Mouse (Mus musculus) lung, embryonic 14.5 days (tissue): Measurements from ENCODE around the gene Gm36028. TPM values are rescaled to one million over a fixed set of nuclear protein-coding genes. Genes with fewer than 3 reads are reported as not detected.

ENCODE experiments used
- ATAC-seq: fragments of 200-750 bp; cut with Nextera tagmentation; 2 replicates; pipeline ENCODE4 v1.8.0; 2017; ENCODE audit warnings: mild to moderate bottlenecking, moderate TSS enrichment, moderate library complexity; ENCODE audit not compliant: insufficient read depth
- DNase-seq: peaks from one replicate; pipeline ENCODE4 v3.0.0-alpha.2; 2015
- H3K27ac ChIP-seq: fragments of 300-500 bp; sonication (generic); 2 replicates; pipeline ENCODE4 v1.5.1; 2014; ENCODE audit warnings: low read depth, mild to moderate bottlenecking, moderate library complexity
- H3K27me3 ChIP-seq: fragments of 300-500 bp; sonication (generic); 2 replicates; pipeline ENCODE4 v1.6.1; 2014; ENCODE audit warnings: low read length, control low read depth; ENCODE audit not compliant: insufficient read depth
- H3K36me3 ChIP-seq: fragments of 300-500 bp; sonication (generic); 2 replicates; pipeline ENCODE4 v1.6.1; 2014; ENCODE audit warnings: control low read depth; ENCODE audit not compliant: insufficient read depth
- H3K4me1 ChIP-seq: fragments of 300-500 bp; sonication (generic); 2 replicates; pipeline ENCODE4 v1.6.1; 2014; ENCODE audit warnings: antibody characterized with exemption, control low read depth; ENCODE audit not compliant: insufficient read depth
- H3K4me2 ChIP-seq: fragments of 300-500 bp; sonication (generic); 2 replicates; pipeline ENCODE4 v1.6.1; 2014; ENCODE audit warnings: mild to moderate bottlenecking
- H3K4me3 ChIP-seq: fragments of 300-500 bp; sonication (generic); 2 replicates; pipeline ENCODE4 v1.5.1; 2014; ENCODE audit warnings: low read depth, low read length
- H3K9ac ChIP-seq: fragments of 300-500 bp; sonication (generic); 2 replicates; pipeline ENCODE4 v1.6.1; 2014
- H3K9me3 ChIP-seq: fragments of 300-500 bp; sonication (generic); 2 replicates; pipeline ENCODE4 v1.6.1; 2016; ENCODE audit warnings: low read depth, low read length, control low read depth
- CTCF ChIP-seq: IDR thresholded peaks from 2 replicates; pipeline ENCODE4 v1.5.1; 2016; ENCODE audit warnings: antibody characterized with exemption, low read depth
- WGBS: fragments of 180-500 bp; shearing (Covaris S2); extraction: QIAGEN DNeasy Blood & Tissue Kit; methylation state at CpG from one replicate; pipeline ENCODE4 v1.1.7; 2014; 5-methylcytosine and 5-hydroxymethylcytosine counted together
- polyA plus RNA-seq: library from polyadenylated mRNA; unstranded; fragments of >200 nt; fragmentation: Nextera tagmentation; extraction: Ambion mirVana; gene quantifications from 2 replicates; pipeline ENCODE4 v1.2.1, GENCODE M21; 2014

Gene Gm36028
- polyA plus RNA-seq, 1 experiment from 2014 or later, result 0.38 TPM

GRCm38 (mm10) chr16:37869470-37870231, 8.7 kb upstream of the Gm36028 start:
- Histone ChIP-seq H3K4me1 (peaks cover 18% of the 10 kb centered on the region), H3K27ac (peak overlapping the region; percentile 99), H3K36me3 (no peaks in the 10 kb centered on the region), H3K9ac (peak overlapping the region; percentile 98), H3K4me2 (peak overlapping the region; percentile 78), H3K9me3 (no peaks in the 10 kb centered on the region), H3K27me3 (no peaks in the 10 kb centered on the region), H3K4me3 (peak overlapping the region; percentile 98)
- no peak for ATAC-seq
- no peak for DNase-seq
- TF ChIP-seq CTCF, result no peak
- 9% methylated on average over 4 of the region's 4 CpGs for WGBS

DNA sequence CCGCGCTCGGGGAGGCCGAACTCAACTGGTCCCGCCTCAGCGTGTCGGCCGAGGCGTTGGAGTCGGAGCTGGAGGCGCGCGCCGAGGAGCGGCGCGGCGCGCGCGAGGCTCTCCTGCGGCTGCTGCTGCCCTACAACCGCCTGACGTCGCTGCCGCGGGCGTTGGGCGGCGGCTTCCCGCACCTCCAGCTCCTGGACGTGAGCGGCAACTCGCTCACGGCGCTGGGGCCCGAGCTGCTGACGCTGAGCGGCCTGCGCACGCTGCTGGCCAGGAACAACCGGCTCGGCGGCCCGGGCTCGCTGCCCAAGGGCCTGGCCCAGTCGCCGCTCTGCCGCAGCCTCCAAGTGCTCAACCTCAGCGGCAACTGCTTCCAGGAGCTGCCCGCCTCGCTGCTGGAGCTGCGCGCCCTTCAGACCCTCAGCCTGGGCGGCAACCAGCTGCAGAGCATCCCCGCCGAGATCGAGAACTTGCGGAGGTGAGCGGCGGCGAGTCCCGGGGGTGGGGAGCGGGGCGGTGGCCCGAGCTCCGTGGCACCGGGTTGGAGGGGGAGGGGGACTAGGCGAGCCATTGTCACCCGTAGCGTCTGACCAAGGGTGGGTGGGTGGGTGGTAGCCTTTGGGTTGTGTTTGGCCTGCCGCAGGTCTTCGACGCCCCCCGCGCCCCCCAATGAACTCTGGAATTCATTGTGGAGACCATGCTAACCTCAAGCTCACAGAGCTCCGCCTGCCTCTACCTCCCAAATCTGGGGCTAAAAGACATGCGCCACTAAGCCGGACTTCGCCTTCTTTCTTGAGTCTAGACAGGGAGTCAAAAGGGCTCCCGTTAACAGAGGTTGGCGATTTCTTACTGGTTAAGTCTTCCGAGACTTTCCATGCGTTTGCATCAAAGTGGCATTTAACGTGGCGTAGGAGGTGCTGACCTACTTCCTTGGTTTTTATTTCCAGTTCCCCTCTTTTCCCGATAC, 7.8 kb upstream of the Gm36028 start:
- Histone ChIP-seq H3K27me3 (no peaks in the 10 kb centered on the region), H3K4me2 (peak overlapping the region; percentile 78), H3K9me3 (no peaks in the 10 kb centered on the region), H3K4me3 (peak overlapping the region; percentile 98), H3K9ac (peak overlapping the region; percentile 98), H3K27ac (peak overlapping the region; percentile 99), H3K36me3 (no peaks in the 10 kb centered on the region), H3K4me1 (peaks cover 18% of the 10 kb centered on the region)
- DNase-seq, result peak; percentile 61
- under 1% methylated on average over 85 of the region's 87 CpGs for WGBS
- no peak for TF ChIP-seq CTCF
- ATAC-seq, result peak; percentile 75

DNA sequence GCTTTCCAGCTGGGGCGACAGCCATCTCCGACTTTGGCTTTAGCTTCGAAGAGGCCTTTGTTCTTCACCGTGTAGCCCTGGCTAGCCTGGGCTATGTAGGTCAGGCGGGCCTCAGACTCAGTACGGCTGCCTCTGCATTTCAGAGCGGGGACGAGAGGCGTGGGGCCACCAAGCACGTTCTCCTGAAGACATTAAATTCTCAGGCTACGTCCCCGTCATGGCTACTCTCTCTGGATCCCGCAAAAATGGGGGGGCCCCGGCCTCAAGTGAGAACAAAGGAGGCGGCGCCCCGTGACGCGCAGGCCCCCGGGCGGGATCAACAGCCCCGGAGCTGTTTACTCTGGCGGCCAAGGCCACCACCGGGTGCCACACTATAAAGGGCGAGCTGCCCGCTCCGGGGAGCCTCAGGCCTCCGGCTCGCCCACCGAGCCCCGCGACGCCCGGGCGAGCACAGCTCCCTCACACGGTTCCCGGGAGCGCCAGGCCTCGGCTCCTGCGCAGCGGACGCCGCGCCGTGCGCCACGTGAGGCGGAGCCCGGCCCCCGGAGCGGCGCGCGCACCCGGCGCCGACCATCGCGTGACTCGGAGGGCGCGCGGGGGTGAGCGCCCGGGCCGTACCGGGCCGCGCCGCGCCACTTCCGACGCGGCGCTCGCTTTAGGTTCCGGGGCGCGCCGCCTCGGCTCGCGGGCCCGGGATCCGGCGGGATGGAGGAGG, 7.0 kb upstream of the Gm36028 start, which contains the start of gene Lrrc58:
TSS of gene Lrrc58 (plus strand) at position 599 of the 715 bp plus-strand sequence.
- no peak for TF ChIP-seq CTCF
- Histone ChIP-seq H3K4me3 (peak within 1 kb of the TSS; percentile 98), H3K36me3 (no peaks in the 10 kb centered on the region), H3K27ac (peak within 1 kb of the TSS; percentile 99), H3K4me1 (peaks cover 18% of the 10 kb centered on the region), H3K27me3 (no peaks in the 10 kb centered on the region), H3K9me3 (no peaks in the 10 kb centered on the region), H3K9ac (peak within 1 kb of the TSS; percentile 98), H3K4me2 (peak within 1 kb of the TSS; percentile 78)
- peak; percentile 96 for ATAC-seq
- peak; percentile 93 for DNase-seq
- WGBS, result 1% methylated on average over 86 of the region's 86 CpGs

- no peak overlapping the region for H3K9ac ChIP-seq
- peaks cover 10% of the 10 kb centered on the region; the same call in 1 of the 2 replicates for H3K4me1 ChIP-seq
- H3K27ac ChIP-seq, result no peak overlapping the region
- DNase-seq, result no peak
- H3K4me2 ChIP-seq, result no peak overlapping the region
- H3K4me3 ChIP-seq, result no peak overlapping the region
- no peak for ATAC-seq
- no peaks in the 10 kb centered on the region for H3K9me3 ChIP-seq
- 74% methylated on average over 9 of the region's 9 CpGs for WGBS
- no peak for TF ChIP-seq CTCF
- H3K27me3 ChIP-seq, result no peaks in the 10 kb centered on the region
- H3K36me3 ChIP-seq, result no peaks in the 10 kb centered on the region
Measured at GRCm38 (mm10) chr16:37865841-37866240, 4.9 kb upstream of the Gm36028 start.

GRCm38 (mm10) chr16:37863876-37864275, 2.9 kb upstream of the Gm36028 start:
- DNase-seq, result no peak
- WGBS, result 73% methylated on average over 3 of the region's 3 CpGs

DNA sequence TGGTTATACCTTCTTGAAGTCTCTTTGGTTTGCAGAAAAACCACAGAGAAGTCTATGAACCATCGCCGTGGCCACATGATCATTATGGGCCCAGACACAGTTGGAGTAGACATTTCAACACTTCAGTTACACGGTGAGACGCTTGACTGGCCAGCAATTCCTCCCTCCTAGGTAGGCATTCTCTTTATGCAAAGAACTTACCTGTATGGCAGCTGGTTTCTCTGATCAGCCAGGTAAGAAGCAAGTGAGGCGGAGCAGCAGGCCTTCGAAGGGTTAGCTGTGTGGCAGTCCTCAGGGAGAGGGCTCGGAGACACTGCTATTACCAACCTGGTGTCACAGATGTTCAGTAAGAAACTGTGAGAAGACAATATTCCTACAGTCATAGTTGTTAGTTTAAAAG, 733 bp downstream of the Gm36028 start:
- no peaks in the 10 kb centered on the region for H3K9me3 ChIP-seq
- 78% methylated on average over 7 of the region's 7 CpGs for WGBS
- TF ChIP-seq CTCF, result no peak
- no peak for DNase-seq
- H3K4me3 ChIP-seq, result no peak overlapping the region
- no peak overlapping the region for H3K9ac ChIP-seq
- H3K36me3 ChIP-seq, result no peaks in the 10 kb centered on the region
- no peaks in the 10 kb centered on the region for H3K4me1 ChIP-seq
- no peak overlapping the region for H3K27ac ChIP-seq
- H3K4me2 ChIP-seq, result no peak overlapping the region
- ATAC-seq, result no peak
- H3K27me3 ChIP-seq, result no peaks in the 10 kb centered on the region

More at GRCm38 (mm10) chr16:37863876-37864275, 2.9 kb upstream of the Gm36028 start:
- Histone ChIP-seq H3K27ac (no peak overlapping the region), H3K4me2 (no peak overlapping the region), H3K4me1 (no peaks in the 10 kb centered on the region), H3K36me3 (no peaks in the 10 kb centered on the region), H3K9ac (no peak overlapping the region), H3K9me3 (no peaks in the 10 kb centered on the region), H3K27me3 (no peaks in the 10 kb centered on the region), H3K4me3 (no peak overlapping the region)
- no peak for TF ChIP-seq CTCF
- no peak for ATAC-seq
